Mouse (Mus musculus): ENCODE data around the gene Nepn.

The Nepn gene

DNA sequence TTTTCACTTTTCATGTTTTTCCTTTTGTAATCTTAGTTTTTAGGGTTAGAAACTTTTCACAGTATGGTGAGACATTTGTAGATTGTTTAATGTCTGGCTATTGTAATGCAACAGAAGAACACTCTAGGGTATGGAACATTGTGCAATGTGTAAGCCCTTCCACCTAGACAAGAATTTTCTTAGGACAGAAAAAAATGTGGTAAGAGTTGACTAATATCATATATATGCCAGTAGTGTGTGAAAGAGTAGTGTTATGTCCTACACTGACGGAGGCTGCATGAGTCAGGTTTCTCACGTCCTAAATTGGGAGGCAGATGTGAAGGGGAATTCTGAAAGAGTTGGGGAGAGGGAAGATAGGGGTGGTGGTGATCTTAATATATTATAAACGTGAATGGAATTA, 10.9 kb downstream of the Nepn start:
- in situ Hi-C loops (cut with MboI) = loop anchor here (25.0 kb wide), 2 partner anchors 162 to 937 kb away; partner anchors contain the start of gene Dcbld1

DNA sequence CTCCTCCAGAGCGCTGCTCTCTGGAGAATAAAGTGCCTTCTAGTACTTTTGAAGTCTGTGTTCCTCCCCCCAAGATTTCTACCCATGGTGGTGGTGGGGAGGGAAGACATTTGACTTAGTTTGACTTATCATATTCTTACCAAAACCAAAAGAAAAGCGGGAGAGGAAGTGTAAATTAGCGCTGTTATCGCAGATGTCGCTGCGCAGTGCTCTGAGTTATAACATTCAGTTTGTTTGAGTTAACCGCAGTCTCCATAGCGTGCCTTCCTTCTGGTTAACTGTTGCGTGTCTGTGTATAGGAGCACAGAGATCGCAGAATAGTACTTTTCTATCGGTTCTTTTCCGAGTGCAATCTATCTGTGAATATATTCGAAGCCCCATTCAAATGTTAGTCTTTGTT, 16.4 kb downstream of the Nepn start:
- in situ Hi-C loops (cut with MboI) = no loop called here

DNA sequence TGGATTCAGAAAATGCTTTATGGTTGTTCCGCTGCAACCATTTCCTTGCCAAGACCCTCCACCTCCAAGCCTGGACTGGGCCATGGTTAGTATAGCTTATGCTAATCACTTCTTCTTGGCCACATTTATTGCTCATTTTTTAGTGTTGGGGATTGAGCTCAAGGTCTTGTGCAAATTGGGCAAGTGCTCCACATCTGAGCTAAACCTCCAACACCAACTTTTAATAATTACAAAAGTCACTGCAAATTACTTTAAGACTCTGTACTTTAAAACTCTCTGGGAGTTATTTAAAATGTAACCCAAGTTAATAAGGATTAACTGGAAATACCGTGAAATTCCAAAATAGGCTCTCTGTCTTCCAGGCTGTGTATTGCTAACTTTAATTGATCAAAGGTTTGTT, 18.8 kb downstream of the Nepn start:
- in situ Hi-C loops (cut with MboI) = no loop called here

DNA sequence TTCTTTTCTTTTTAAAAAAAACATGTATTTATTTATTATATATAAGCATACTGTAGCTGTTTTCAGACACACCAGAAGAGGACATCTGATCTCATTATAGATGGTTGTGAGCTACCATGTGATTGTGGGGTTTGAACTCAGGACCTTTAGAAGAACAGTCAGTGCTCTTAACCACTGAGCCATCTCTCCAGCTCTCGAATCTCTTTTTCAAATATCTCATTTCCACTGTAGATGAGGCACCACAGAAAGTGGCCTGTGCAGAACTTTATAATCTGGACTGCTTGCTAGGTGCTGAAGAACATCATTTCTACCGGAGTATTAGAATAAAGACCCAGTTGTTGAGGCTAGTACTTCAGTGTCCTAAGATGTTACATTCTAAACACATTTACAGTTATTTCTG, 26.2 kb downstream of the Nepn start:
- in situ Hi-C loops (cut with MboI) = no loop called here

DNA sequence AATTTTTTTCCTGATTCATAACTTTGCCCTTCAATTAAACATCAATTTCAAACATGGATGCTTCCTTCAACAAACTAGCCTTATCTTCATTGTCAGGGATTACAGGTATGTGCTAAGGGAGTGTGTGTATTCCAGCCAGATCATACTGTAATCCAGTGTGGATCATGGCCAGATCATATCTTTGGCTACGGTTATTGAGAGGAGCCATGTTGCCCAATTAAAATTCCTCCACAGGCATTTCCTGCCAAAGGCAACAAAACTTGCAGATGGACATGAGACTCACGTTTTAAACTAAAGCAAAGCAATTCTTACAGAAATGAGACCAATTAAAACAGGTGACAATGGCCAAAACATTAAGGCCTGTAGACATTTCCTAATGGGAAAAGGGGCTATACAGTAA, 27.7 kb downstream of the Nepn start:
- in situ Hi-C loops (cut with MboI) = no loop called here

DNA sequence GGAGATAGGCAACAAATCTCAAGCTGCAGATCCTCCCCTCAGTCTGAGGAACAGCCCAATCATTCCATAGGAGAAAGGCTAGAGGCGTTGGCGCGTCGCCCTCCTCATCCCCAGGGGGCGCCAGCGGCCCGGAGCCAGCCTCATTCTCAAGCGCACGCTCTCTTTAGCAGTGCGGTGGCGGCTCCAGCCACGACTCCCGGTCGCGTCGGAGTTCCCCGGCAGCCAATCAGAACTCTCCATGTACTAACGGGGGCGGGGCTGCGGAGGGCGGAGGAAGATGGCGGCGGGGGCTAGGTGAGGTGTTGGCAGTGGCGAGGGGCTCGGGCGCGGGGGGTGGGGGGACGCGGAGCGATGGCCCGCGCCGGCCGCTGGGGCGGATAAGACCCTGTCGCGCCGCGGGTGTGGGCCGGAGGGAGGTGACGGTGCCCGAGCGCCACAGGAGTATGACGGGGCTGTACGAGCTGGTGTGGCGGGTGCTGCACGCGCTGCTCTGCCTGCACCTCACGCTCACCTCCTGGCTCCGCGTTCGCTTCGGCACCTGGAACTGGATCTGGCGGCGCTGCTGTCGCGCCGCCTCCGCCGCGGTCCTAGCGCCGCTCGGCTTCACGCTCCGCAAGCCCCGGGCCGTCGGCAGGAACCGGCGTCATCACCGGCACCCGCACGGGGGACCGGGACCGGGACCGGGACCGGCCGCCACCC, 28.7 kb downstream of the Nepn start, which contains the start of gene Nus1:
Nus1 (plus strand) TSS at position 249 of the 699 bp plus-strand sequence.
- in situ Hi-C loops (cut with MboI) = no loop called here

DNA sequence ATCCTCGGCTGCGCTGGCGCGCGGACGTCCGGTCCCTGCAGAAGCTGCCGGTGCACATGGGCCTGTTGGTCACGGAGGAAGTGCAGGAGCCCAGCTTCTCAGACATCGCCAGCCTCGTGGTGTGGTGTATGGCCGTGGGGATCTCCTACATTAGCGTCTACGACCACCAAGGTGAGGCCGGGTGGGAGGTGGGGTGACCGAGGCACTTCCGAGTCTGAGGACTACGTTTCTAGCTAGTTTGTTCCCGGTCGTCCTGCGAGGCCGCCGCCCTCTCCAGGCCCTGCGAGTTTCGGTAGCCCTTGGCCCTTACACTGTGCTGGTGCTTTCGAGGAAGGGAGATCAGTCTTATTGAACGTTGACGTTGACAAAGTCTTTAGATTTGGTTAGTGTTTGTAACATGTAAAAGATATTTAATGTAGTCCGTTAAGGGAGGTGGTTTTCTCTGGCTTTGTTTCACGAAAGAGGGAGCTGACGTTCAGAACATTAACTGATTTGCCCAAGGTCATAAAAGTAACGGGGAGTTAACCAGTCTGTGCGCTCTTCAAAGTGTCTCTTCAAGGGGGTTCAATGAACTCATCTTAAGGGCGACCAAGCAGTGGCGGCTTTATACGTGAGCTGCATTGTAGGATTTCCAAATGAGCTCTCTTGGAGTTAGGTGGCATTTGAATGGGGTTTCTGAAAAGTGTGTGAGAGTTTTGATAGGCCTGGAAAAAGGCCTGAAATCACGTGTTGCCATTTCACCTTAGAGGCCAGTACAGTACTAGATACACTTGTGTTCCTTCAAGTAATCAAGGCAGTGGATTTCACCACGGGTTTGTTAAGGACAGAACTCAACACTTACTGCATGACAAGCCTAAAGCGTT, 29.5 kb downstream of the Nepn start:
- in situ Hi-C loops (cut with MboI) = no loop called here

DNA sequence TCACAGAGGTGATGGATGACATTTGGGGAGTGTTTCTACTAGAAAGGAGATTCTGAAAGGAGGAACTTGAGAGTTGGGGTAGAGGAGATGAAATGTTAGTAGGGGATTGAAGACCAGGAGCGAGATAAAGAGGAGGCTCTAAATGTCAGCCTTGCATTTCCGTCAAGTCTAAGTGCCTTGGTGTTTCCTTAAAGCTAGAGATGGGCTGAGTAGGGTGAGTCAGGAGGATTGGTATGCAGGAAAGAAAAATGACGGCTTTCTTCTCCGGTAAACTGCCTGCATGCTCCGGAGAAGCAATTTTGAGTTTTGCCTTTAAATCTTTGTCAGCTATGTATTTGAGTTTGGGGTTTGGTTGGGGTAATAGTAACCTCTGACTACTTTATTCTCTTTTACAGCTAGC, 30.2 kb downstream of the Nepn start:
- in situ Hi-C loops (cut with MboI) = no loop called here

DNA sequence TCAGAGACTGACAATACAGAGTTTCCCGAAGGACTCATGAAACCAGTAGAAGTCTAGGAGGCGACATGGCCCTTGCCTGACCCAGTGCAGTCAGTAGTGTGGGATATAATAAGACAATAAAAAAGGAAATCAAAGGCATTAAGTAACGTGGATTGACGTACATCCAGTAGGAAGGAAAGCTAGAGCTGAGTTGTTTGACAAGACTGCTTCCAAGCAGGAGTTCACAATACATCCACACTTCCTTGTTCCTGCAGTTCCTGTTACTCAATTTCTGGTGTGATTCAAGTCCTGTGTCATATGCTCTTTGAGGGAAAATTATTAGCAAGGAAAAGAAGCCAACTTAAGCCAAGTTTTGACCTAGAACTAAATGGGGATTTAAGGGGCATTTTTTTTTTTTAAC, 30.6 kb downstream of the Nepn start:
- in situ Hi-C loops (cut with MboI) = no loop called here

DNA sequence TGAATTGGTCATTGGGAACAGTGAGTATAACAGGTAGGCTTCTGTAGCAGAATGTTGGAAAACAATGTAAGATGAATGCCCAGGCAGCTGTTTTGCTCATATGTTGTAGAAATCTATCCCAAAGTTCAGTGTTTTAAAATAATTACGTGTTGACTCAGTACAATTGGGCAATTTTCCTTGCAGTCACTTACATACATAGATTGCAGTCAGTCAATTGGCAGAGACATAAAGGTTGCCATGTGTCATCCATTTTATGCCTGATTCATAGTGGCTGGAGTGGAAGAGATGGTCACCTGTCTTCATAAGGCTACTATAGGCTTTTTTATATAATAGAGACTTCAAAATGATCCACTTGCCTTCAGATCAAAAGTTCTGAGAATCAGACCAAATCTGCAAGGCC, 31.8 kb downstream of the Nepn start:
- in situ Hi-C loops (cut with MboI) = no loop called here

DNA sequence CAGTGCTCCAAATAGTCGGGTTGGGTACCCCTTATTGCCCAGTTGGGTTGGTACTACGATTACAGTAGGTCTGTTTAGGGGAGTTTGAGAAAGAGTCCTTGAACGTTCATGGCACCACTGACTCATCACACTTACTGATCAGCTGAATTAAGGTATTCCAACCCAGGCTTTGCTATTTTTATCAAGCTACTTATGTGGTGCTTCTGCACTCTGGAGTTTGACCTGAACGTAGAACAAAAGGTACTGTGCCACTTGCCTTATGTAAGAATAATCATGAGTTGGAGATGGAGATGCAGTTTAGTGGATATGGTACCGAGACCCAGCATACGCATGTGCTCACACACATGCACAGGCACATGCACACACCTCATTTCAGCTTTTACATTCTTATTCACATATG, 32.9 kb downstream of the Nepn start:
- in situ Hi-C loops (cut with MboI) = no loop called here

DNA sequence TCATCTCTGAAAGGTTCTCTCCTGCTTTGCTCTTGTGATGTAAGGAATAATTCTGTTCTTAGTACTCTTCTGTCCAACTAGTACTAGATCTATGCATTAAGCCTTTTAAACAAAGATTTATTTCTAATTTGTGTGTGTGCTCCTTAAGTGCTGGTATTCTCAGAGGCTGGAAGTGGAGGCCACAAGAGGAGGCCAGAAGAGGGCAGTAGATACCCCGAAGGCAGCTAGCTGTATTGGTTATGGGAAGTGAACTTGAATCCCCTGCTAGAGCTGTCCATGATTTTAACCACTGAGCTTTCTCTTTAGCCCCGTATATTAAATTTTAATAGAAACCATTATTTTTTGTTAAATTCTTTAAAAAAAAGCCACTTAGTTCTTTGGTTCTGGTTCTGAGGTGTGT, 34.3 kb downstream of the Nepn start:
- in situ Hi-C loops (cut with MboI) = no loop called here

DNA sequence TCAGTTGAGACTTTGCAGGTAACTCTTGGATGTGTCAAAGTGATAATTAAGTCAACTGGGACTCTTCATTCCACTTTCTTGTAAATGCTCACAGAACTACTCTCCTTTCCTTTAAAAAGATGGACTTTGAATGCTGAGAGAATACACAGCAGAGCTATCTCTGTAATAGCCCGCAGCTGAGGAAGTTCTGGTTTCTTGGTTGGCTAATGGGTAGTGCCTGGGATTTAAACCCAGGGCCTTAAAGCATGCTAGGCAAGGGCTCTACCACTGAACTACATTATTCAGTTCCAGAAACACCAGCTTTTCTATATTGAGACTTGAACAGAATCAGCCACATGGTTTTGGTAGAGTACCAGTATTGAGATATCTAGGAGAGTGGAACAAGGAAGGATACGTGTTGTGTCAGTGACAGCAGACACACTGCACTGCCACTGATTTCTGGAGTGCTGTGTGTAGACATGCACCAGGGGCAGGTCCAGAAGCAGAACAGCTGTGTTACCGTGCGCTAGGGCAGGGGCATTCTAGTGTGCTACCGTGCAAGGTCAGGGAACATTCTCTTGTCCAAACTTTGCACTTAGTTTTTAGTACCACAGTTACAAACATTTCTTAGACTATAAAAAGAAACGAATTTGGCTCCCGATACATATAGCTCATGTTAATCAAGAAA, 37.7 kb downstream of the Nepn start:
- in situ Hi-C loops (cut with MboI) = no loop called here

DNA sequence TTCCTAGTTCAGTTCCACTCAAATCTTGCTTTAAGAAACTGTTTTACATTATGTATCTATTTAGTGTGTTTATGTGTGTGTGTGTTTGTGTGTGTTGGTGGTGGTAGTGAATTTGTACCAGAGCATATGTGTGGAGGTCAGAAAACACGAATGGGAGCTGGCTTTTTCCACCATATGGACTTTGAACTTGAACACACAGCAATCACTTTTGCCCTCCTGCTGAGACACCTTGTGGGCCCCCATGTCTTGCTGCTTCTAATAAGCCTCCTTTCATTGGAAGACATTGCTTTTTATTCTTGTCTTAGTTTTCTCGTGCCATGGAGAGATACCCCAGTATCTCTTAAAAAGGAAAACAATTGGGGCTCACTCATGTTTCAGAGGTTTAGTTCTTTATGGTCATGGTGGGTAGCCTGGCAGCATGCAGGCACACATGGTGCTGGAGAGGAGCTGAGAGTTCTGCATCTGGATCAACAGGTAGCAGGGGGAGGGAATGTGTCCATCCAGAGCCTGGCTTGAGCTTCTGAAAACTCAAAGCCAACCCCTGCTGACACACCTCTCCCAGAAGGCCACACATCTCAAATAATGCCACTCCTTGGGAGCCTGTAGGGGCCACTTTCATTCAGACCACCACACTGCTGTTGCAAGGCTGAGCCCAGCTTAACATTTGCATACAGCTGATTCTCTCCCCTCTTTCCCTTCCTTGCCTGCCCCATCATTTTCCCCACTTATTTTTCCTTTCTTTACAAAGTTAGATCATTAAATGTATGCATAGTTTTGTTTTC, 39.1 kb downstream of the Nepn start:
- in situ Hi-C loops (cut with MboI) = no loop called here

DNA sequence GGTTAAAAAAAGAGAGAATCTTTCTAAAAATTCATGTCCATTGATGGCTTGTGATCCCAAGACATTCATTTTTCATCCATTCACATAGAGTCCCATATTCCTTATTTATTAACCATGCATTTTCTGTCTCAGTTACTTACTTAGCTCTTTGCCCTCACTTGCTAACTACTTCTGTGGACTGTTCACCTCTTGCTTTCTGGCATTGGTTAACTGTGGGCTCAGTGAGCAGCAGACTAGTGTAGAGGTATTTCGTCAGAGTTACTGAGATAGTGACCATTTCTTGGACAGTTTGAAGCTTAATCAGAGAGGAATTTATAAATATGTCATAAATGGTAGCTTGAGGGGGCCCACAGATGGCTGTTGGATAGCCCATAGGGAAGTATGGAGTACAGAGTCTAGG, 42.2 kb downstream of the Nepn start:
- in situ Hi-C loops (cut with MboI) = no loop called here

DNA sequence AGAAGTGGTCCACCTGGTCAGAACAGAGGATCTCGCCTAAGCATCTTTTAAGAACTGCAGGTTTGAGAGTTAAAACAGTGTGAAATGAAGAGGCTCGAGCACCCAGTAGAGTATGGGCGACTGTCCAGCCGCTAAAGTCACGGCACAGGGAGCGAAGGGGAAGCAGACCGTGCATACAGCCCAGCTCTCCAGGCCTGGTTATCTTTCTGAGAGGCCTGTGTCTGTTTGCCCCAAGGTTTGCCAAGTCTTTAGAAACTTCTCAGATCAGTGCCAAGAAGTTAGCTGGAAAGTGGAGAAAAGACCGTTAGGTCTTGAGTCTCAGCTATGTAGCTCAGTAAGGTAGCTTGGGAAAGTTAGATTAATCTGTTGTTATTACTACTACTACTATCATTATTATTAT, 46.1 kb downstream of the Nepn start:
- in situ Hi-C loops (cut with MboI) = no loop called here
